Mouse (Mus musculus) limb, embryonic 14.5 days (tissue): ENCODE results near the gene Cct3. TPM values are rescaled to one million over a fixed set of nuclear protein-coding genes. Genes with fewer than 3 reads are reported as not detected.
"Not testable (repeated sequence)": the region's sequence is repeated elsewhere in the genome, so short reads cannot be mapped to it uniquely, and the experiment has no call there.

Experiments
- ATAC-seq: fragments of 200-750 bp; cut with Nextera tagmentation; 2 replicates; pipeline ENCODE4 v1.8.0; 2017; ENCODE audit warnings: low read depth, moderate number of reproducible peaks, moderate TSS enrichment; ENCODE audit not compliant: low FRiP score
- DNase-seq: peaks from one replicate; pipeline ENCODE4 v3.0.0-alpha.2; 2015; ENCODE audit warnings: low spot score
- H3K27ac ChIP-seq: fragments of 300-500 bp; sonication (generic); replicated peaks from 2 replicates; pipeline ENCODE4 v1.5.1; 2014; ENCODE audit warnings: low read depth, mild to moderate bottlenecking, low read length, moderate library complexity, mixed read lengths
- H3K27me3 ChIP-seq: fragments of 300-500 bp; sonication (generic); 2 replicates; pipeline ENCODE4 v1.6.1; 2014; ENCODE audit warnings: low read length, mixed read lengths; ENCODE audit not compliant: control insufficient read depth, insufficient read depth
- H3K36me3 ChIP-seq: fragments of 300-500 bp; sonication (generic); 2 replicates; pipeline ENCODE4 v1.6.1; 2014; ENCODE audit warnings: mild to moderate bottlenecking, low read length, moderate library complexity, mixed read lengths; ENCODE audit not compliant: control insufficient read depth, insufficient read depth
- H3K4me1 ChIP-seq: fragments of 300-500 bp; sonication (generic); 2 replicates; pipeline ENCODE4 v1.6.1; 2014; ENCODE audit warnings: antibody characterized with exemption, low read length, mixed read lengths; ENCODE audit not compliant: control insufficient read depth, insufficient read depth
- H3K4me2 ChIP-seq: fragments of 300-500 bp; sonication (generic); replicated peaks from 2 replicates; pipeline ENCODE4 v1.6.1; 2014; ENCODE audit warnings: low read depth, mild to moderate bottlenecking, low read length, moderate library complexity; ENCODE audit not compliant: severe bottlenecking
- H3K4me3 ChIP-seq: fragments of 300-500 bp; sonication (generic); replicated peaks from 2 replicates; pipeline ENCODE4 v1.5.1; 2014; ENCODE audit warnings: low read length
- H3K9ac ChIP-seq: fragments of 300-500 bp; sonication (generic); 2 replicates; pipeline ENCODE4 v1.6.1; 2014; ENCODE audit warnings: mild to moderate bottlenecking, low read depth, low read length, moderate library complexity; ENCODE audit not compliant: severe bottlenecking
- H3K9me3 ChIP-seq: fragments of 300-500 bp; sonication (generic); 2 replicates; pipeline ENCODE4 v1.6.1; 2016; ENCODE audit warnings: low read length; ENCODE audit not compliant: control insufficient read depth
- POLR2A ChIP-seq: fragments of 200-500 bp; IDR thresholded peaks from 2 replicates; pipeline ENCODE4 v1.8.0; 2012; ENCODE audit warnings: inconsistent platforms, mild to moderate bottlenecking, moderate library complexity, borderline replicate concordance; ENCODE audit not compliant: insufficient read depth, insufficient read length; ENCODE audit errors: extremely low read depth
- WGBS: fragments of 180-500 bp; shearing (Covaris S2); extraction: QIAGEN DNeasy Blood & Tissue Kit; methylation state at CpG from one replicate; pipeline ENCODE4 v1.1.7; 2014; 5-methylcytosine and 5-hydroxymethylcytosine counted together
- polyA plus RNA-seq, 2 experiments: library from polyadenylated mRNA; depleted of rRNA in 1 of 2; stranded (reverse) in 1 of 2; unstranded in 1 of 2; fragments of >200 nt; fragmentation: Nextera tagmentation in 1 of 2; extraction: Ambion mirVana in 1 of 2; gene quantifications; 2 replicates each; pipeline versions ENCODE4 v1.2.1 to v1.2.3; 2012 to 2014

Cct3 gene
- polyA plus RNA-seq, 2 experiments = 326 to 516 TPM

- 40% methylated on average over 6 of the region's 6 CpGs for WGBS
- no peak for DNase-seq
- TF ChIP-seq POLR2A = no peak
- Histone ChIP-seq H3K4me1 (no peaks in the 10 kb centered on the region), H3K4me2 (no peak overlapping the region), H3K27me3 (peaks cover 26% of the 10 kb centered on the region), H3K9ac (no peak overlapping the region), H3K36me3 (no peaks in the 10 kb centered on the region), H3K9me3 (no peaks in the 10 kb centered on the region), H3K4me3 (no peak overlapping the region), H3K27ac (no peak overlapping the region)
- ATAC-seq = no peak
These were observed 41.0 kb upstream of the Cct3 start for GRCm38 (mm10) chr3:88255950-88256349.

- peaks cover 26% of the 10 kb centered on the region for H3K27me3 ChIP-seq
- no peak overlapping the region for H3K27ac ChIP-seq
- no peaks in the 10 kb centered on the region for H3K36me3 ChIP-seq
- H3K9me3 ChIP-seq = no peaks in the 10 kb centered on the region
- no peak overlapping the region for H3K4me3 ChIP-seq
- no peak overlapping the region for H3K4me2 ChIP-seq
- no peak for DNase-seq
- no peak overlapping the region for H3K9ac ChIP-seq
- TF ChIP-seq POLR2A = no peak
- no peak for ATAC-seq
- 75% methylated on average over 7 of the region's 7 CpGs for WGBS
- H3K4me1 ChIP-seq = no peaks in the 10 kb centered on the region
These were observed 40.5 kb upstream of the Cct3 start for GRCm38 (mm10) chr3:88256382-88256781.

GRCm38 (mm10) chr3:88262346-88262745 lies 34.6 kb upstream of the Cct3 start:
- no peak for TF ChIP-seq POLR2A
- Histone ChIP-seq H3K9me3 (no peaks in the 10 kb centered on the region), H3K4me1 (no peaks in the 10 kb centered on the region), H3K9ac (no peak overlapping the region), H3K27me3 (no peaks in the 10 kb centered on the region), H3K36me3 (no peaks in the 10 kb centered on the region), H3K27ac (no peak overlapping the region), H3K4me3 (no peak overlapping the region), H3K4me2 (no peak overlapping the region)
- no peak for ATAC-seq
- WGBS = 44% methylated on average over 3 of the region's 3 CpGs
- DNase-seq = peak; percentile 43

GRCm38 (mm10) chr3:88268014-88268413 lies 28.9 kb upstream of the Cct3 start:
- H3K9ac ChIP-seq, H3K4me3 ChIP-seq, ATAC-seq, H3K27ac ChIP-seq, H3K27me3 ChIP-seq, H3K4me1 ChIP-seq, DNase-seq, H3K4me2 ChIP-seq, H3K36me3 ChIP-seq, H3K9me3 ChIP-seq: not testable (repeated sequence)
- WGBS = 86% methylated on average over 6 of the region's 6 CpGs

GRCm38 (mm10) chr3:88268991-88269390 lies 27.9 kb upstream of the Cct3 start:
- no peaks in the 10 kb centered on the region for H3K9me3 ChIP-seq
- TF ChIP-seq POLR2A = no peak
- no peak for DNase-seq
- H3K9ac ChIP-seq = no peak overlapping the region
- WGBS = 85% methylated on average over 5 of the region's 5 CpGs
- H3K27me3 ChIP-seq = no peaks in the 10 kb centered on the region
- H3K4me1 ChIP-seq = no peaks in the 10 kb centered on the region
- ATAC-seq = no peak
- no peak overlapping the region for H3K27ac ChIP-seq
- H3K4me2 ChIP-seq = no peak overlapping the region
- no peaks in the 10 kb centered on the region for H3K36me3 ChIP-seq
- H3K4me3 ChIP-seq = no peak overlapping the region

GRCm38 (mm10) chr3:88271298-88271697 lies 25.6 kb upstream of the Cct3 start:
- not testable (repeated sequence) for DNase-seq, ATAC-seq, H3K27me3 ChIP-seq, H3K4me1 ChIP-seq, H3K9ac ChIP-seq, H3K4me2 ChIP-seq, H3K36me3 ChIP-seq, H3K4me3 ChIP-seq, H3K9me3 ChIP-seq, H3K27ac ChIP-seq
- 88% methylated on average over 2 of the region's 2 CpGs for WGBS
